Mouse (Mus musculus) adrenal gland, adult (tissue): ENCODE data around the gene P2rx3.

Experiments used
- DNase-seq, 2 experiments: peaks; one replicate each; pipeline ENCODE4 v3.0.0; 2022 to 2023; ENCODE audit warnings: low spot score in 1 of 2; ENCODE audit not compliant: inconsistent age in 2 of 2

P2rx3 gene

DNA sequence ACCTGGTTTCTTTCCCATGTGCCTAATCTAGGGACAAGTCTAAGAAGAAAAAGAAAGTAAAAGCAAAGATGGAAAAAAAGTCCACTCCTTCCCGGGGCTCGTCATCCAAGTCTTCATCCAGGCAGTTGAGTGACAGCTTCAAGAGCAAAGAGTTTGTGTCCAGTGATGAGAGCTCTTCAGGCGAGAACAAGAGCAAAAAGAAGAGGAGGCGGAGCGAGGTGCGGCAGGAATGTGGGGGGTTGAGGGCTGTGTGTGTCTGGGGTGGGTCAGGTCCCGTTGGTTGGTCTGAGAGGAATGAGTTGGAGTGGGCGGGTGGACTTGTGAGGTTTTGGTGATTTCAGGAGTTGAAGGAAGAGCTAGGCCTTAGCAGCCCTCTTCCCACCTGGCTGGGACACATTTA, 9.0 kb upstream of the P2rx3 start:
- no peak for DNase-seq

DNA sequence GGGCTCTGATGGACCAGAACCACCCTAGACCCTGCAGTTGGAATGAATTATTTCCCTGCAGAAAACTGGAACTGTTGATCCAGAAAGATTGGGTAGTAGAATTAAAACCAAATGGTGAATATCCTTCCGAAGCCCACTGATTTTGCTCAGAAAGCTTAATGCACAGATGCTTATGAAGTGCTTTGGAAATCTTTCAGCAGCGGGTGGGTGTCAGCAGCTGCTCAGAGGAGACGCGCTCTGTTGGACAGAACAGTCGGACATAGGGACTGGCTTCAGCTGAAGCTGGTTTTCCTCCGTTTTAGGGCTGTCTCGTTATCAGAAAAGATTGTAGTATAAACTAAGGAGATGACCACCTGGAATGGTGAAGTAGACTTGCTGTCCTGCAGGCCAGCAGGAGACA, 6.4 kb upstream of the P2rx3 start:
- DNase-seq, result no peak

DNA sequence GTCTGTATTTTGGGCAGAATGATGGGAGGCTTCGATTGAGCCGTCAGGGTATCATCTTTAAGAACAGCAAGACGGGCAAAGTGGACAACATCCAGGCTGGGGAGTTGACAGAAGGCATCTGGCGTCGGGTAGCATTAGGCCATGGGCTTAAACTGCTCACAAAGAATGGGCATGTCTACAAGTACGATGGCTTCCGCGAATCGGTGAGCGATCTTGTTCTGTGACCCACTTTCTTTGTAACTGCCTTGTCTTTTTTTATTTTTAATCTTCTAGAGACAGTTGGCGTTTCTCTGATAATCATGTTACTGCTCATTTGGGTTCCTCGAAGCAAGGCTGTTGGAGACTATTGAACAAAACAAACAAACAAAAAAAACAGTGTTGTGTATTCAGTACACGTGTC, 1.1 kb upstream of the P2rx3 start:
- no peak for DNase-seq

GRCm38 (mm10) chr2:85036507-85037046, 685 bp downstream of the P2rx3 start:
- no peak for DNase-seq

DNA sequence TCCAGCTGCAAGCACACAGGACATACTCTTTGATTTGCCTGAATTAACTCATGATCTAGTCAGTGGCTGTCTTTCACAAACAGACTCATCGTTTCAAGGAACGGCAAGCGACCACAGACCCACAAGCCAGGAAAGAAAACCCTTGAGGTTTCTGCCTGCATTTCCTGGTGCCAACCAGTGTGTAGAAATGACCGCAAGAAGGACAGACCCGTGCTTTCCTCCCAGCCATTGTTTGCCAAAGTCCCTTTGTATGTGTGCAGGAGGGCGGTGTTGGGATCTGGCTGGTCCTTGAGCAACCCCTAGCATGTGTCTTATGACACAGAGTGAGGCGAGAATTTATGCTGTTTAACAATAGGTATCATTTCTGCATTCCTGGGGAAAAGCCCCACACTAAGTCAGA, 3.1 kb downstream of the P2rx3 start:
- no peak for DNase-seq

GRCm38 (mm10) chr2:85033121-85033520, 4.1 kb downstream of the P2rx3 start:
- DNase-seq, result no peak

- no peak for DNase-seq
Measured at GRCm38 (mm10) chr2:85030989-85031388, 6.3 kb downstream of the P2rx3 start.

- DNase-seq, result no peak
Measured at GRCm38 (mm10) chr2:85029897-85030296, 7.4 kb downstream of the P2rx3 start.

DNA sequence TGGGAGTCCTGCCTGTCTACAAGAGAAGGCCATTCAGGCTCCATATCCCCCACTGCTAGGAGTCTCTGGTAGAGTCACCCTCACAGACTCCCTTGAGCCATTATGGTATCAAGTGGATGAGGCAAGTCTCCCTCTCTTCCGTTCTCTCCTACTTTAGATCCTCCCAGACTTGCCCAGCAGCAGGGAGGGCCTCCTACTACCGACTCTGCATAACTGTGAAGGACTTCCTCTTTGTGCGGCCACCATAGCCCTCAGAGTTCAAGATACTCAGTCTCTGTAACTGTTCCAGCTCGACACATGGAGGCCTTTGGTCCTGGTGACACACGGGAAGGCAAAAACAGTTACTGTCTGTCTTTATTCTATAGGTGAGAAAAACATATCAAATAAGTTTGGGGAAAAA, 10.0 kb downstream of the P2rx3 start:
- no peak for DNase-seq

DNA sequence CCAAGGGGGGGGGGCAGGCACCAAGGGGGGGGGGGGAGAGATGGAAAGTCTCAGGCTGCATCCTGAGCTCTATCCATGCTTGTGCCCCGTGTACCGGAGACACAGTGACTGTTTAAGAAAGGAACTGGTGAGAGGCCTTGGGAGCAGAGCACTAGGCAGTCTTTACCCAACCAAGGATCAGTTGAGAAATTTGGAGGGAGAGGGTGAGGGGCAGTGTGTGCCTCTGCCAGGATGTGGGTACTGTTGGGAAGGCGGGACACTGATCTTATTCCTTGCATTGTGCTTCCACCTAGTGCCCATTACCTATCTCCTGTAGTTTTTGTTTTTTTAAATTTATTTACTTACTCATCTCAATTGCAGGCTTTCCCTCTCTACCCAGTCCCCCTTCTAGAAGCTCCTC, 11.1 kb downstream of the P2rx3 start:
- no peak for DNase-seq

GRCm38 (mm10) chr2:85022043-85022442, 15.2 kb downstream of the P2rx3 start:
- peak in 1 of 2 experiments; percentile 48 for DNase-seq

DNA sequence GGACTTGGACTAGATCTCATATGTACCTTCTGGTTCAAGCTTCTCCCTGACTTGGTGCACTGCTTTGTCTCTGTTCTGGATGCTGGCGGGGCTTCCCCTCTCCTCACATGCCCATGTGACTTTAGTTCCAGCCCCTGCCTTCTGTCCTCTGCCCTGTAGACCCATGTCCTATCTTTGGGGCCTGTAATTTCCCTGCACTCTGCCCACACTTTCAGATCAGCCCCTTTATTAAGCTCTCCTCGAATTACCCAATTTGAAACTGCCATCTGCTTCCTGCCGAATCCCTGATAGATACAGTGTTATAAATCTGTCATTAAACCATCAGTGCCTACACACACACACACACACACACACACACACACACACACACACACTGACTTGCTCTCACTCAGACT, 22.7 kb downstream of the P2rx3 start:
- DNase-seq, result no peak

DNA sequence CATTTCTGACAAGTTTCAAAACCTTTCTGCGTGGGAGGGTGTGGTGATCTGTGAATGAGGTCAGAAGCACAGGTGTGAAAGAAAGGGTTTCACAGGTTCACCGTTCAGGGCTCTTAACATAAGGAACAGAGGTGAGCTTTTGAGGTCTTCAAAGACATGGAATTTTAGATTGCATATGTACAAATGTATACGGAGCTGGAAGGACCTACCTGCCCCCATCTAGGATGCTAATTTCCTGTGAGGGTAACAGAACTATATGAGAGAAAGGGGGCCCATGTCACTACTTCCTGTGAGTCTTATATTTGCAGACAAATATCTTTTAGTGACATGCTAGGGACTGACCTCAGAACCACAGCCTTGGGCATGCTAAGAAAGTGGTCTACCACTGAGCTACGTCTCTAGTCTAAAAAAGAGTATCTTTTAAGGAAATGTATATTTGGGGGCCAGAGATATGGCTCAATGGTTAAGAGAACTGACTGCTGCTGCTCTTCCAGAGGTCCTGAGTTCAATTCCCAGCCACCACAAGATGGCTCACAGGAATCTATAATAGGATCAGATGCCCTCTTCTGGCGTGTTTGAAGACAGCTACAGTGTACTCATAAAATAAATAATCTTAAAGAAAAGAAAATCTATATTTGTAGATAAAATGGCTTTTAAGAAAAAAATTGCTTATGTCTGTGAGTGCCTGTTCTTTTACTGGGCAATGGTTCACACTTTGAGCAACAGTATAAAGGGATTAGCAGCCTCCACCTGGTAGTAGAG, 23.3 kb downstream of the P2rx3 start:
- no peak for DNase-seq

DNA sequence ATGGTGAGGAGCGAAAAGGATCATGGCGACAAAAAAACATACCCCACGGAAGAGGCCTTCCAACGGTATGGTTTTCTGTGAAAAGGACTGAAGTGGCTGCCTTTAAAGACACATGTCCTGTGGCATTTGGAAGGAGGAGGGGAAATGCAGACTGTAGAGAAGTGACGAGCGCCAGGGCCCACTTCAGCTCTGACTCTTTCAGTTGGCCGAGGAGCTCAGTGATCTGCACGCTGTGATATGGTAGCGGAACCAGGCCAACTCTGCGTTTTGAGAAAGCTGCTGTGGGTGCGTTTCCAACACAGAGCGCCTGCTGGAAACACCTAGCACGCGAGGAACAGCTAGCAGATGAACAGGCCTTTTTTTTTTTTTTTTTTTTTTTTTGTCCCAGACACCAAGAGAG, 24.6 kb downstream of the P2rx3 start:
- no peak for DNase-seq

DNA sequence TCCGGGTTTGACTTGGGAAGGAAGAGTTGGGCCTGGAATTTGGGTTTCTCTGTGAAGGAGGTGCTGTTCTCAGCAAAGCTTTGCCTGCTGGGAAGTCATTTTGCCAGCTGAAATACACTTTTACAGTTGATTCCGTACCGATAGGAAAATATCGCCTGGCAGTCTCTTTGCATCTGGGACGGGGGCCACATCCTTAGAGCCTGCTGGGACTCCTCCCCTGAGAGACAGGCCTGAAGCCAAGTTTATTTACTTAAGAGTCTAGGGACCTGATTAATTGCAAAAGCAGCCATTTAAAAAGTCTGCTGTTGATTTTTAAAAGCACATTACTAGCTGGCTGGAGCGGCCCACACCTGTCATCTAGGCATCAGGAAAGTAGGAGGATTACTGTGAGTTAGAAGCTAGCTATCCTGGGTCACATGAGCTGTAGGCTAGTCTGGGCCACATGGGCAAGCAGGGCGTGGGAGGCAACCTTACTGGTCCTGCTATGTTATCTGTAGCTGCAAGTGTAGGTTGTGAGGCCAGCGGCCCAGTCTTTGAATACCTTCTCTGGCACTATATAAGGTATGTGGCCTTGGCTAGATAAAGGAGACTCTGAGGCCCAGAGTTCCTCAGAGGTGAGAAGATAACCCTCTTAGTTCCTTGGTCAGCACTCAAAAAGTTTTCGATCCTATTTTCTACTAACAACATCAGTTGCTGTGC, 25.2 kb downstream of the P2rx3 start:
- no peak for DNase-seq

DNA sequence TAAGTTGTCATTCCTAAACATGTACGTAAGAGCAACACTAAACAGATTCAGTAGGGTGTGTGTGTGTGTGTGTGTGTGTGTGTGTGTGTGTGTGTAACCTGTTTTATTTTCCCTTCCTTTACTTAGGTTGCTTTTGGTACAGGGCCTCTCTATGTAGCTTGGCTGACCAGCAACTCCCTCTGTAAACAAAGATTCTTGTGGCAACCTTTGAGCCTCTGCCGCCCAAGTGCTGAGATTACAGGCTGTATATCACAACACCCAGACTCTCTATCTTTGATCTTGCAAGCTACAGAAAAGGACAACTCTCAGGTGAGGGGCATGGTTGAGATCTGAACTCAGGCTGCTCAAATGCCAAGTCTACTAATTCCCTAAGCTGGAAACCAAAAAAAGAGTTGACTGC, 28.1 kb downstream of the P2rx3 start:
- no peak for DNase-seq

- peak in 1 of 2 experiments; percentile 73 for DNase-seq
Measured at GRCm38 (mm10) chr2:85007729-85008128, 29.5 kb downstream of the P2rx3 start.

GRCm38 (mm10) chr2:85006600-85006999, 30.7 kb downstream of the P2rx3 start:
- no peak for DNase-seq

DNA sequence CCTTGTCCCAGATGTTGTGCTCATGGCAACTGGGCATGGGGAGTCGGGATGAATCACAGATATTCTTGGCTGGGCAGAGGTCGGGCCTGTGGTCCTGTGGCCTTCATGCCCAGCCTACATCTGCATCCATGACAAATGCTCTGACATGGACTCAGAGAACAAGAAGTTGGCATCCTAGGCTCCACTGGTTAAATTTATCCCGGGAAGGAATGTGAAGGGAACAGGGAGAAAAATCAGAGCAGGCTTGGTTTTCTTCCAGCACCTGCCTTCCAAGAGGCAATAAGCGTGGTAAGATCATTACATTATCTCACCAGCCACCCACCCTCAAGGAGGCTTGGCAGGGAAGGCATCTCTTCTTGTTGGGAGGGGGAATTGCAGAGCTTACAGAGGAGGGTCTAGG, 32.9 kb downstream of the P2rx3 start:
- DNase-seq, result no peak

- no peak for DNase-seq
Measured at GRCm38 (mm10) chr2:85002575-85002974, 34.7 kb downstream of the P2rx3 start.

DNA sequence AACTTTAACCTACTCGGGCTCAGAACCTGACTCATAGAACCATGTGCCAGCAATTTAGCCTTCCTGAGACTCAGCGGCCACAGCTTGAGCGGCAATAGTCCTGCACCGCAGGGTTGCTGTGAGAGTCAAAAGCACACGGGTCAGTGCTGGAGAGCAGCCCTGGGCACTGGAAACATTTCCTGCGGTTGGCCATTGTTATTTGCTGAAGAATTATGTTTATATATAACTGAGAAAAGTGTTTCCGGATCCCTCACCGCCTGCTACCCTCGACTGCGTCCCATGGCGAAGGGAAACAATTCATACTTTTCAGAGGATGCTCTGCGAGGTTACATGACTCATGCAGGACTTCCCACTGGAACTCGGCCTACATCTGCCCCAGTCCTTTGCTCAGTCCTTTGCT, 35.8 kb downstream of the P2rx3 start:
- peak; percentile 20 to 38 for DNase-seq

DNA sequence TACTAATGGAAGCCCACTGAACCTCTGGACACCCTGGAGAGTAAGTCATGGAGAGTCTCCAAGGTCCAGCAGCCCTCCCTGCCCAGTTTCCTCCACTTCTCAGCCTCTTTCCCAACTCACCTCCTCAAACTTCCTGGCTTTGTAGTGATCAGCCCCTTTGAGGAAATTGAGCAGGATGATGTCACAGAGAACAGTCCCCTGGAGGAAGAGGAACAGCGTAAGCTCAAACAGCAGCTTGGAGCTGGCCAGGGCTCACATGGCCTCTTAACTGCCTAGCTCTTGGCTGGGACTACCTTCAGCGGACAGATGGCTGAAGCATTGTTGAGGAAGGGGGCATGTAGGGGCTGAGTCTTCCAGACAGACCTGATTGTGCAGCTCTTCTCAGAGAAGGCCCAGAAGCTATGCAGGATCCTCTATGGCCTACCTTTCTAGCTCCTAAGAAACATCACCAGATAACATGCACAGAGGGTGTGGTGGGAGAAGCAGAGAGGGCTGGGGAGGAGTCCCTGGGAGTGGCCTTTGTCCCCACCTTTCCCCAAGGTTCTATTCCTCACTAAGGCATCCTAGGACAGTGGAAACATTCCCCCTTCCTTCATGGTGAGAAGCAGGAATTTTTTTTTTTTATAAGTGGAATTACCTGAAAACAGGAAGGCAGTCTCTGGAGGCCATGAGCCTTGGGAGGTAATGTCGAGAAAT, 37.6 kb downstream of the P2rx3 start:
- peak in 1 of 2 experiments; percentile 28 for DNase-seq
